Mouse (Mus musculus): ENCODE results near the gene Ntsr1.

- TF ChIP-seq CTCF (IDR thresholded peaks at IDR 0.05), result no peak
- TF ChIP-seq EP300 (IDR thresholded peaks at IDR 0.05), result no peak
Observed at GRCm38 (mm10) chr2:180499741-180500140, at the start of gene Ntsr1.
